Mouse (Mus musculus): Measurements from ENCODE around the gene Gm20422. TPM values are rescaled to one million over a fixed set of nuclear protein-coding genes. Genes with fewer than 3 reads are reported as not detected.

The Gm20422 gene
- 2.1 and 3.8 TPM in 2 replicates for polyA plus RNA-seq (2012; rRNA removed)

DNA sequence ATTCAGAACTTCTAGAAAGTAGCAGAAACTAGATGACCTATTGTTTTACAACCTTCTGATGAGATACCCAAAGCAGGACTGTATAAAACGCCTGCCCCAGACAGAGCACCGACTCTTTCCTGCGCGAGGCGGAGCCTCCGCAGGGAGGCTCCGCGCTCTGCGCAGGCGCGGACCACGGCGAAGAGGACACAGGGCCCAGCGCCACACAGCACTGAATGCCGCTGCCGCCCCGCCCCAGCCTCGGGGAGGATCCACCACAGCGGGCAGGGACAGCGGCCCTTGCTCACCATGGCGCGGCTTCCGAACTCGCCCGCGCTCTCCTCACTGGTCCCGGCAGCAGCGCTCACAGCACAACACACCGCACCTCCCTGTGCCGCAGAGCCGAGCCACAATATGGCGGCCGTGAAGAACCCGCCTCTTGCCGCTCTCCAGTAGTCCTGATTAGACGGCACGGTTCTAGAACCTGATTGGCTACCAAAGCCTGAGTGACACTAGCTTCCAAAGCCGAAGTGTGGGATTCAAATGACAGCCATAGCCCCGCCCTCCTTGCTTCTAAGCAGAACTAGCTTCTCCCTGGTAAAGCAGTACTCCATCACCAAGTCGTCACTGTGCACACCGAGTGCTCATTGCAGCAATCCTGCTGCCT, at the start of gene Gm20422:
Gene Gm20422, minus strand, starts transcription at position 384 of the 646 bp plus-strand sequence.

GRCm38 (mm10) chr8:69822386-69823191, 47.9 kb upstream of the Gm20422 start, which contains the start of gene Lpar2:
TSS of gene Lpar2 (plus strand) at chr8:69822429.

GRCm38 (mm10) chr8:69808094-69808863, 33.6 kb upstream of the Gm20422 start, which contains the start of gene Gmip:
TSS of gene Gmip (plus strand) at chr8:69808679.

GRCm38 (mm10) chr8:69790773-69791367, 16.2 kb upstream of the Gm20422 start, which contains the start of the genes Atp13a1 and Zfp866:
TSS of gene Atp13a1 (plus strand) at chr8:69791163.
TSS of gene Zfp866 (minus strand) at chr8:69791178.

GRCm38 (mm10) chr8:69749544-69750454, 24.9 kb downstream of the Gm20422 start, which contains the start of gene Zfp963:
TSS of gene Zfp963 (minus strand) at chr8:69749970.

DNA sequence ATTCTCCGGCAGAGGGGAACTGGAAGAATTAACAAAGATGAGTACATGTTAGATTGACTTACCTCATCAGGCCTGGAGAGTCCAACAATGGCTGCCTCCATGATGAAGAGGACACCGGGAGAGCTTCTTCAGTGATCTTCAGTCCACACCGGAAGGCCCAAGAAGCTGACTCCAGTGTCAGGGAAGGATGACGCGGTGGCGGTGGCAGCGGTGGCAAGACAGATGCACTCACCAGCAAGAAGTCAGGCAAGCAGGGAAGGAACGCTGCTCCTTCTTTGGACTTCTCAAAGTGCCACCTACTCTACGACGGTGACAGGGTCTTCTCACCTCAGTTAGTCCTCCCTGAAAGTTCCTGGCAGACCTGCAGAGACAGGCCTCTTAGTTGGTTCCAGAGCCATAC, 64.1 kb downstream of the Gm20422 start, which contains the start of gene Zfp869:
Gene Zfp869, minus strand, starts transcription at position 101 of the 400 bp plus-strand sequence.

Other genes with a start within 250 kb of the Gm20422 start
- 21.8 and 24.9 TPM in 2 replicates for gene Zfp868, start 149.3 kb downstream of the Gm20422 start, polyA plus RNA-seq (2012; rRNA removed)
- gene Zfp964, start 120.4 kb downstream of the Gm20422 start, polyA plus RNA-seq (2012; rRNA removed) = 1.3 and 2.7 TPM in 2 replicates
- gene Zfp869, start 64.2 kb downstream of the Gm20422 start, polyA plus RNA-seq (2012; rRNA removed) = 19.3 and 22.5 TPM in 2 replicates
- 7.0 and 9.9 TPM in 2 replicates for gene Zfp963, start 24.9 kb downstream of the Gm20422 start, polyA plus RNA-seq (2012; rRNA removed)
- 59.4 and 66.4 TPM in 2 replicates for gene Atp13a1, start 16.3 kb upstream of the Gm20422 start, polyA plus RNA-seq (2012; rRNA removed)
- gene Zfp866, start 16.3 kb upstream of the Gm20422 start, polyA plus RNA-seq (2012; rRNA removed) = 33.2 and 41.6 TPM in 2 replicates
- 24.2 and 39.2 TPM in 2 replicates for gene Gmip, start 33.8 kb upstream of the Gm20422 start, polyA plus RNA-seq (2012; rRNA removed)
- gene Lpar2, start 47.5 kb upstream of the Gm20422 start, polyA plus RNA-seq (2012; rRNA removed) = 3.5 and 6.5 TPM in 2 replicates
- gene Pbx4, start 57.6 kb upstream of the Gm20422 start, polyA plus RNA-seq (2012; rRNA removed) = 21.8 and 28.1 TPM in 2 replicates
- 0.48 and 0.56 TPM in 2 replicates for gene Cilp2, start 112.8 kb upstream of the Gm20422 start, polyA plus RNA-seq (2012; rRNA removed)
- gene Tssk6, start 127.3 kb upstream of the Gm20422 start, polyA plus RNA-seq (2012; rRNA removed) = 0.50 and 0.51 TPM in 2 replicates
- 106 and 170 TPM in 2 replicates for gene Ndufa13, start 127.7 kb upstream of the Gm20422 start, polyA plus RNA-seq (2012; rRNA removed)
- 5.5 and 10.0 TPM in 2 replicates for gene Yjefn3, start 127.8 kb upstream of the Gm20422 start, polyA plus RNA-seq (2012; rRNA removed)
- gene Gatad2a, start 221.5 kb upstream of the Gm20422 start, polyA plus RNA-seq (2012; rRNA removed) = 70.6 and 123 TPM in 2 replicates